Mouse (Mus musculus): ENCODE measurements around the gene Sqor. TPM values are rescaled to one million over a fixed set of nuclear protein-coding genes. Genes with fewer than 3 reads are reported as not detected.

Gene Sqor
- polyA plus RNA-seq (2016; fragmentation: Nextera tagmentation; extraction: Ambion mirVana), result 2.6 and 3.2 TPM in 2 replicates

DNA sequence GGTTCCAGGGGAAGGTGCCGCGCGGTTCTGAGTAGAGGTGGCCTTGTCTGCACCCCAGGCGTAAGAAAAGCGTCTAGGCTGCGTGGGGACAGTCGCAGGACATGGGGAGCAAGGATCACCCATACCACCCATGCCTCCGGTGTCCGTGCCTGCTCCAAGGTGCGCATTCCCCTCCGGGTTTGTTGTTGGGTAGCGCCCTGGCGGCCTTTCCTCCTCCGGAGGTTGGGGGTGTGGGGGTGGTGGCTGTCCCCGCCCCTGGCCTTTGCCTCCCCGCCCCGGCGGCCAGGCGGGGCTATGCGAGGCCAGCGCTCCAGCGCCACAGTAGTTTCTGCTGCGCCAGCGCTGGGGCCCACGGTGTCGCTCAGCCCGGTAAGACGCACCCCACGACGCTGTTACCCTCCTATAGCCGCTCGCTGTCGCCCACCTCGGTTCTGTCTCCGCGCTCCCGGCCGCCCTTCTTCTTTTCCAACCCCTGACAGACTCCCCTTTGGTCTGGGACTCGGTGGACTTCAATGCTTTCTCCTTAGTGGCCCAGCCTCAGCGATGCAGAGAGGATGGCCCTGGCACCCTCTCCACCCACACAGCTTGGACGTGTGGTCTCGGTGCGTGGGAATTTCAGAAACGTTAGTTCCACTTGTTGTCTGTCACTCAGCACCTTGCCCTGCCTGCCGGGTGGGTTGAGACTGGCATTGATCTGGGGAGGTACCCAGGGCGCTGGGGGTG lies at the start of gene Sqor:
Gene Sqor, plus strand, starts transcription at position 167 of the 723 bp plus-strand sequence.
- WGBS, result 1% methylated on average over 46 of the region's 46 CpGs
- peak; percentile 57 for DNase-seq (ENCODE audit: low spot score)
- Histone ChIP-seq H3K9me3 (no peaks in the 10 kb centered on the region), H3K27me3 (replicated peaks; ENCODE audit: low read depth, poor library complexity, severe bottlenecking) (peaks cover 62% of the 10 kb centered on the region), H3K27ac (replicated peaks) (peak within 1 kb of the TSS; percentile 35; the same call in 1 of the 2 replicates), H3K4me3 (peak within 1 kb of the TSS; percentile 65), H3K4me1 (peaks cover 9% of the 10 kb centered on the region), H3K36me3 (replicated peaks) (no peaks in the 10 kb centered on the region)

GRCm38 (mm10) chr2:122716301-122716842 lies 48.7 kb upstream of the Sqor start:
- Histone ChIP-seq H3K4me3 (no peak overlapping the region), H3K4me1 (no peaks in the 10 kb centered on the region), H3K9me3 (no peaks in the 10 kb centered on the region), H3K27me3 (replicated peaks; ENCODE audit: low read depth, poor library complexity, severe bottlenecking) (no peaks in the 10 kb centered on the region), H3K36me3 (replicated peaks) (no peaks in the 10 kb centered on the region), H3K27ac (replicated peaks) (no peak overlapping the region)
- 85% methylated on average over 3 of the region's 3 CpGs for WGBS
- no peak for DNase-seq (ENCODE audit: low spot score)

GRCm38 (mm10) chr2:122719232-122719631 lies 45.8 kb upstream of the Sqor start:
- Histone ChIP-seq H3K4me1 (no peaks in the 10 kb centered on the region), H3K9me3 (no peaks in the 10 kb centered on the region), H3K4me3 (no peak overlapping the region), H3K27ac (replicated peaks) (no peak overlapping the region), H3K36me3 (replicated peaks) (no peaks in the 10 kb centered on the region), H3K27me3 (replicated peaks; ENCODE audit: low read depth, poor library complexity, severe bottlenecking) (no peaks in the 10 kb centered on the region)
- no peak for DNase-seq (ENCODE audit: low spot score)
- WGBS, result 67% methylated on average over 1 of the region's 1 CpGs

DNA sequence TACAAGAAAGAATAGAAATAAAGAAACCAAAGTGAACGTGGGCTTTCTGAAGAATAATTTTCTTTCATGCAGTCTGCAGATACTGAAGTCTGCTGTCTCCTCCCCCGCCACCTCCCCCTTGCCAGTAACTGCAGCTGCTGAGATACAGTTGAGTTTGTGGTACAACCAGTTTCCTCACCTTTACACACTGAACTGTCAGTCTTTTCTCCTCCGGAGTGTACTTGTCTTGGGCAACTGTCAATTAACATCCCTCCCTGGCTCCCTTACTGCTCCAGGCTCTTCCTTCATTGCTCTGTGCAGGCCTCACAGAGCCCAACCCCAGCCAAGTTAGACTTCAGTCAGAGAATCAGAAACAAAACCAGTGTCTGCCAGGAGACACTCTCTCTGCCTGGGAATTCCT lies 44.5 kb upstream of the Sqor start:
- no peak for DNase-seq (ENCODE audit: low spot score)
- no peaks in the 10 kb centered on the region for H3K36me3 ChIP-seq (replicated peaks)

GRCm38 (mm10) chr2:122725604-122726003 lies 39.4 kb upstream of the Sqor start:
- Histone ChIP-seq H3K9me3 (no peaks in the 10 kb centered on the region), H3K27me3 (replicated peaks; ENCODE audit: low read depth, poor library complexity, severe bottlenecking) (no peaks in the 10 kb centered on the region), H3K4me1 (no peaks in the 10 kb centered on the region), H3K27ac (replicated peaks) (no peak overlapping the region), H3K4me3 (no peak overlapping the region), H3K36me3 (replicated peaks) (no peaks in the 10 kb centered on the region)
- peak; percentile 44 for DNase-seq (ENCODE audit: low spot score)
- WGBS, result 57% methylated on average over 10 of the region's 10 CpGs

More for the DNA sequence above, 44.5 kb upstream of the Sqor start:
- no peaks in the 10 kb centered on the region for H3K27me3 ChIP-seq (replicated peaks; ENCODE audit: low read depth, poor library complexity, severe bottlenecking)
- no peak overlapping the region for H3K4me3 ChIP-seq
- H3K4me1 ChIP-seq, result no peaks in the 10 kb centered on the region
- H3K27ac ChIP-seq (replicated peaks), result no peak overlapping the region
- 75% methylated on average over 3 of the region's 3 CpGs for WGBS
- no peaks in the 10 kb centered on the region for H3K9me3 ChIP-seq

DNA sequence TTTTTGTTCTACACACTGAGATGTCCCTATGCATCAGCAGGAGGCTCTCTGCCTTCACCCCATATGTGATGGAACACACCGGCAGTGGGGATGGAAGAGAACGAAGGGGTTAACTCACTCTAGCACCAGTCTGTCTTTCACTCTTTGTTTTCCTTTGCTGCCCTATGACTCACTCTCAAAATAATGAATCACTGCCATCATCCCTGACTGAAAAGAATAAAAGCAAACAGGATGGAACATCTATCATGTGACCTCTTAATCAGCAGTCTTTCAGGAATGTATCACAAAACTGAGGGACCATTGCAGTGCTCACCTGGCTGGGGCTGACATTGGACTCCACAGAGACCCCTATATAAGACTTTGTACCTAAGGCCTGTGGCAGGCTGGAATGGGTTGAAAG lies 33.6 kb upstream of the Sqor start:
- no peaks in the 10 kb centered on the region for H3K36me3 ChIP-seq (replicated peaks)
- H3K27ac ChIP-seq (replicated peaks), result no peak overlapping the region
- 69% methylated on average over 2 of the region's 2 CpGs for WGBS
- H3K9me3 ChIP-seq, result no peaks in the 10 kb centered on the region
- H3K4me3 ChIP-seq, result no peak overlapping the region
- peaks cover 12% of the 10 kb centered on the region; the same call in 1 of the 2 replicates for H3K27me3 ChIP-seq (replicated peaks; ENCODE audit: low read depth, poor library complexity, severe bottlenecking)
- H3K4me1 ChIP-seq, result no peaks in the 10 kb centered on the region
- no peak for DNase-seq (ENCODE audit: low spot score)

- Histone ChIP-seq H3K9me3 (no peaks in the 10 kb centered on the region), H3K27me3 (replicated peaks; ENCODE audit: low read depth, poor library complexity, severe bottlenecking) (peaks cover 12% of the 10 kb centered on the region; the same call in 1 of the 2 replicates), H3K4me1 (peaks cover 12% of the 10 kb centered on the region), H3K4me3 (peak within 1 kb of the TSS; percentile 90), H3K36me3 (replicated peaks) (peaks cover 4% of the 10 kb centered on the region; the same call in 1 of the 2 replicates), H3K27ac (replicated peaks) (peak within 1 kb of the TSS; percentile 95)
- peak; percentile 92 for DNase-seq (ENCODE audit: low spot score)
- under 1% methylated on average over 59 of the region's 59 CpGs for WGBS
Observed at GRCm38 (mm10) chr2:122737894-122738830, 26.9 kb upstream of the Sqor start, which contains the start of gene Bloc1s6. Bloc1s6 (plus strand) TSS chr2:122738503.

GRCm38 (mm10) chr2:122739023-122739422 lies 26.0 kb upstream of the Sqor start:
- H3K36me3 ChIP-seq (replicated peaks), result peaks cover 9% of the 10 kb centered on the region
- peaks cover 12% of the 10 kb centered on the region; the same call in 1 of the 2 replicates for H3K27me3 ChIP-seq (replicated peaks; ENCODE audit: low read depth, poor library complexity, severe bottlenecking)
- H3K9me3 ChIP-seq, result no peaks in the 10 kb centered on the region
- peaks cover 12% of the 10 kb centered on the region for H3K4me1 ChIP-seq
- WGBS, result 32% methylated on average over 7 of the region's 7 CpGs
- H3K27ac ChIP-seq (replicated peaks), result peak overlapping the region; percentile 95
- peak overlapping the region; percentile 90 for H3K4me3 ChIP-seq
- DNase-seq (ENCODE audit: low spot score), result no peak

DNA sequence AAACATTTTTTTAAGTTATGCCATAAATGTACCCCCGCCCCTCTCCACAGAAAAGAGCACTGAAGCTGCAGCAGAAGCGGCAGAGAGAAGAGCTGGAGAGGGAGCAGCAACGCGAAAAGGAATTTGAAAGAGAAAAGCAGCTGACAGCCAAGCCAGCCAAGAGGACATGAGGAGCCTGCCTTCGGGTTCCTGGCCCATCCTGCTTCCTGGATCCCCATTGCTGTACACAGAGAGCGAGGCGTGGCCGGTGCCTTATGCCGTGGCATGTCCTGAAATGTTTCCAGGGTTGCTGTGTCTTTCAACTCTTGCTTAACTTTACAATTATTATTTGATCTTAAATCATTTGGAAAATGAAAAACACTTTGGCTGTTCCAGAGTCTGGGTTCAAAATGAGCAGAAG lies 18.6 kb upstream of the Sqor start:
- H3K27ac ChIP-seq (replicated peaks), result no peak overlapping the region
- peaks cover 54% of the 10 kb centered on the region for H3K36me3 ChIP-seq (replicated peaks)
- no peaks in the 10 kb centered on the region for H3K9me3 ChIP-seq
- H3K4me3 ChIP-seq, result no peak overlapping the region
- no peaks in the 10 kb centered on the region for H3K27me3 ChIP-seq (replicated peaks; ENCODE audit: low read depth, poor library complexity, severe bottlenecking)
- WGBS, result 89% methylated on average over 9 of the region's 9 CpGs
- DNase-seq (ENCODE audit: low spot score), result no peak
- no peaks in the 10 kb centered on the region for H3K4me1 ChIP-seq

DNA sequence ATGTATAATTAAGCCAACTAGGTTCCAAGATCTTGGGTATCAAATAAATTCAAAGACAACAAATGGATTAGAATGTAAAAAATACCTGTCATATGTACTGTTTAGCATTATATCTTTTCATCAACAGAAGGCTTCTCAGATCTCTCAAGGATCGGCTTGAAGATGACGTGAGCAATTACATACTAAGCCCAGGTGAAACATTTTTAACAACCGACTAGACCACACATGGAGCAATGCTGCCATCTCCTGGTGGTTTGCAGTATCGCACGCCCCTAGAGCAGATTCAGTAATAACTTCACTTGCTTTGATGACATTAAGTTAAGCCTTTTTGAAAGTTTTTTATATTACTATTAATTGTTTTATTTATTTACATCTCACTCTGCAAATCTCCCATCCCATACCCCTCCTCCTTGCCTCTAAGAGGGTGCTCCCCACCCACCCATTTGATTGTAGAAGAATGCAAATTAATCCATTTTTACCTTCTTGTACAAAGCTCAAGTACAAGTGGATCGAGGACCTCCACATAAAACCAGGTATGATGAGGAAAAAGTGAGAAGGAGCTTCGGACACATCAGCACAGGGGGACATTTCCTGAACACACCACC lies 11.2 kb upstream of the Sqor start:
- Histone ChIP-seq H3K9me3 (no peaks in the 10 kb centered on the region), H3K27ac (replicated peaks) (no peak overlapping the region), H3K36me3 (replicated peaks) (peaks cover 3% of the 10 kb centered on the region; the same call in 1 of the 2 replicates), H3K27me3 (replicated peaks; ENCODE audit: low read depth, poor library complexity, severe bottlenecking) (no peaks in the 10 kb centered on the region), H3K4me1 (no peaks in the 10 kb centered on the region), H3K4me3 (no peak overlapping the region)
- WGBS, result 20% methylated on average over 7 of the region's 7 CpGs
- DNase-seq (ENCODE audit: low spot score), result peak; percentile 79

GRCm38 (mm10) chr2:122759791-122760190 lies 5.2 kb upstream of the Sqor start:
- H3K27ac ChIP-seq (replicated peaks), result no peak overlapping the region
- DNase-seq (ENCODE audit: low spot score), result no peak
- peaks cover under 1% of the 10 kb centered on the region for H3K4me1 ChIP-seq
- 97% methylated on average over 1 of the region's 1 CpGs for WGBS
- no peak overlapping the region for H3K4me3 ChIP-seq
- H3K27me3 ChIP-seq (replicated peaks; ENCODE audit: low read depth, poor library complexity, severe bottlenecking), result peaks cover 31% of the 10 kb centered on the region
- H3K9me3 ChIP-seq, result no peaks in the 10 kb centered on the region
- no peaks in the 10 kb centered on the region for H3K36me3 ChIP-seq (replicated peaks)

- Histone ChIP-seq H3K4me3 (no peak overlapping the region), H3K4me1 (peaks cover 9% of the 10 kb centered on the region), H3K27me3 (replicated peaks; ENCODE audit: low read depth, poor library complexity, severe bottlenecking) (peaks cover 62% of the 10 kb centered on the region), H3K27ac (replicated peaks) (no peak overlapping the region), H3K36me3 (replicated peaks) (no peaks in the 10 kb centered on the region), H3K9me3 (no peaks in the 10 kb centered on the region)
- WGBS, result 77% methylated on average over 3 of the region's 3 CpGs
- no peak for DNase-seq (ENCODE audit: low spot score)
Observed at GRCm38 (mm10) chr2:122762991-122763390, 2.0 kb upstream of the Sqor start.
